In the genomic region with DNA sequence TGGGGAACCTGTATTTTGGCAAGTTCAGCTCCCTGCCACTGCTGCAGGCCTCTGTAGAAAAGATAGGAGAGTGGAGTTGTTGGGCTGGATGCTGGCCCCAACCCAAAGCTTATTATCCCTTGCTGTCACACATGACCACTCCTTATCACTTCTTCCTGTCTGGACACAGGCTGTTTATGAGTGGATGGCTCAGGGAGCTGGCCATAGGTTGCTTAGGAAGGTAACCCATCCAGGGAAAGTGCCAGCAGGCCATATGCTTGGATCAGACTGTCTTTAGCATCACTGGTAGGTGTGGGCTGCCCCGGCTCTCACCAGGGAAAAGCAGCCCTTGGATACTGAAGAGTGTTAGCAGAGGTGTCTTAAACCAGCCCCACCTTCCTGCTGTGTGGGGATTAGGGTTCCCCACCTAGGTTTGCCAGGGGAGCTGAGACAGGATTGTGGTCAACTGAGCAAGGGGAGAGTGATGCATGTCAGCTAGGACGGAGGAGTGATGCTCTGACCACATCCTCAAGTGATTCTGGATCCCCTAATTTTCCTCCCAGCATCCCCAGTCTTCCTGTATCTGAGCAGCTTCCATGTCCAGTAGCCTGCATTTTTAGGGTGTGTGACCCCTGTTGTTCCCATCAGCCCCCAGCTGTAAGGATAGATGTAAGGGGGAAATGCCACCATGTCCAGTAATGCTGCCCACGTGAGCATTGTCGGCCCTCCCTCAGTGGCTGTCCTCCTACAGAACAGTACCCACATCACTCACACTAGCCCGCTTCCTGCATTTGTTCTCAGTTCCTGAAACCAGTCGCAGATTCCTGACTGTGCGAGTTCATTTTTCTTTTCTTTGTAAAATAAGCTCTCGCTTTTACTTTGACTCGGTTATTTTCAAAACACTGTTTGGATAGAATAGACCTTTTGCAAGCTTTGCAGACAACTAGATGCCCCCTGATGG, we compare ENCODE assay signal across 11 mouse cellular contexts.
A peak's percentile ranks its signal among the peaks of the same experiment; 100 is the strongest.
DNase-seq lines count a peak whose midpoint lies in the region; ATAC-seq lines count a peak whose summit lies in the region.
"Had no signal": no experiment of that assay in that cellular context is flagged by ENCODE, and none has a peak within 500 bp of the region (broad histone marks: within the 10 kb centered on the region; RNA-seq: fewer than 3 reads in every experiment).

No protein-coding gene starts in this region.

- no peaks in the 10 kb centered on the region for H3K36me3 ChIP-seq in hindbrain, embryonic 13.5 days
- no peaks in the 10 kb centered on the region for H3K36me3 ChIP-seq in hindbrain, embryonic 14.5 days (replicated peaks; ENCODE audit: control insufficient read depth, insufficient read depth)
- H3K36me3 ChIP-seq: G1E had no signal

- H3K9ac ChIP-seq in hindbrain, embryonic 13.5 days: no peak overlapping the region
- no peak overlapping the region for H3K9ac ChIP-seq in hindbrain, embryonic 14.5 days

- 0 out of 2 replicates have a peak overlapping the region, but pooled peaks have one; percentile 5 for H3K27ac ChIP-seq in hindbrain, embryonic 13.5 days
- H3K27ac ChIP-seq in hindbrain, embryonic 14.5 days: no peak overlapping the region

- ATAC-seq in hindbrain, embryonic 13.5 days (ENCODE audit: low FRiP score): no peak
- ATAC-seq in hindbrain, embryonic 14.5 days (ENCODE audit: low FRiP score): no peak
- peak; percentile 71 for ATAC-seq in erythroid progenitor cell, adult 5-6 weeks (replicated peaks; ENCODE audit: low FRiP score, poor library complexity, severe bottlenecking)

- H3K9me3 ChIP-seq in hindbrain, embryonic 13.5 days: no peaks in the 10 kb centered on the region
- H3K9me3 ChIP-seq in hindbrain, embryonic 14.5 days (ENCODE audit: control insufficient read depth, low read length): no peaks in the 10 kb centered on the region

- H3K4me1 ChIP-seq in hindbrain, embryonic 13.5 days (replicated peaks): peaks cover 88% of the 10 kb centered on the region
- peaks cover 49% of the 10 kb centered on the region for H3K4me1 ChIP-seq in hindbrain, embryonic 14.5 days (replicated peaks; ENCODE audit: control insufficient read depth, insufficient read depth, low read length)

- no peak overlapping the region for H3K4me3 ChIP-seq in hindbrain, embryonic 13.5 days
- no peak overlapping the region for H3K4me3 ChIP-seq in hindbrain, embryonic 14.5 days (replicated peaks; ENCODE audit: low read length)

- H3K4me2 ChIP-seq in hindbrain, embryonic 13.5 days: no peak overlapping the region
- H3K4me2 ChIP-seq in hindbrain, embryonic 14.5 days (replicated peaks): no peak overlapping the region

- 84% methylated on average over 9 of the region's 9 CpGs for WGBS in hindbrain, embryonic 13.5 days
- WGBS in hindbrain, embryonic 14.5 days: 81% methylated on average over 9 of the region's 9 CpGs

- DNase-seq in hindbrain, embryonic 14.5 days (ENCODE audit: low spot score): no peak
- DNase-seq in MN1 (ENCODE audit: low spot score): peak; percentile 41
- peak; percentile 52 for DNase-seq in lung, postnatal 36 days
- no peak for DNase-seq in frontal cortex, adult 2 months (ENCODE audit: extremely low spot score in 1 of 2, low spot score in 1 of 2)
- no peak for DNase-seq in frontal cortex, postnatal 36 days (ENCODE audit: low spot score in 2 of 2)
- DNase-seq: adrenal gland, adult 8-10 months; kidney, adult 18-20 months; left cerebral cortex, postnatal 4 days had no signal

- no peaks in the 10 kb centered on the region for H3K27me3 ChIP-seq in hindbrain, embryonic 13.5 days
- H3K27me3 ChIP-seq in hindbrain, embryonic 14.5 days (ENCODE audit: control insufficient read depth, insufficient read depth, low read length): no peaks in the 10 kb centered on the region

Comparison
In these comparisons a context has a peak if more than half of its experiments do, and no peak if none do; other contexts are left out.
1. DNase-seq: peak in MN1 (single experiment) and lung, postnatal 36 days (single experiment); none in hindbrain, embryonic 14.5 days (single experiment), frontal cortex, adult 2 months (0 of 2) and frontal cortex, postnatal 36 days (0 of 2).